Mouse (Mus musculus) limb, embryonic 12.5 days (tissue): ENCODE measurements around the gene Hfm1. TPM values are rescaled to one million over a fixed set of nuclear protein-coding genes. Genes with fewer than 3 reads are reported as not detected.

Source experiments
- ATAC-seq: fragments of 200-750 bp; cut with Nextera tagmentation; 2 replicates; pipeline ENCODE4 v1.8.0; 2017; ENCODE audit warnings: low read depth, moderate TSS enrichment; ENCODE audit not compliant: insufficient number of reproducible peaks, insufficient read depth, low FRiP score, low TSS enrichment
- H3K27ac ChIP-seq: fragments of 300-500 bp; sonication (generic); 2 replicates; pipeline ENCODE4 v1.5.1; 2016; ENCODE audit warnings: mild to moderate bottlenecking, moderate library complexity
- H3K27me3 ChIP-seq: fragments of 300-500 bp; sonication (generic); 2 replicates; pipeline ENCODE4 v1.6.1; 2016; ENCODE audit warnings: mild to moderate bottlenecking, moderate library complexity
- H3K36me3 ChIP-seq: fragments of 300-500 bp; sonication (generic); 2 replicates; pipeline ENCODE4 v1.6.1; 2016; ENCODE audit warnings: mild to moderate bottlenecking, moderate library complexity
- H3K4me1 ChIP-seq: fragments of 300-500 bp; sonication (generic); replicated peaks from 2 replicates; pipeline ENCODE4 v1.6.1; 2016
- H3K4me2 ChIP-seq: fragments of 300-500 bp; sonication (generic); 2 replicates; pipeline ENCODE4 v1.6.1; 2016; ENCODE audit warnings: mild to moderate bottlenecking, moderate library complexity
- H3K4me3 ChIP-seq: fragments of 300-500 bp; sonication (generic); replicated peaks from 2 replicates; pipeline ENCODE4 v1.5.1; 2016; ENCODE audit warnings: mild to moderate bottlenecking
- H3K9ac ChIP-seq: fragments of 300-500 bp; sonication (generic); replicated peaks from 2 replicates; pipeline ENCODE4 v1.6.1; 2016; ENCODE audit warnings: mild to moderate bottlenecking, moderate library complexity
- H3K9me3 ChIP-seq: fragments of 300-500 bp; sonication (generic); 2 replicates; pipeline ENCODE4 v1.6.1; 2016; ENCODE audit warnings: mild to moderate bottlenecking, moderate library complexity
- WGBS: fragments of 180-500 bp; shearing (Covaris S2); methylation state at CpG from one replicate; pipeline ENCODE4 v1.1.7; 2016; 5-methylcytosine and 5-hydroxymethylcytosine counted together
- microRNA-seq: library from miRNA; unstranded; fragments of <30 nt; microRNA quantifications from one replicate; pipeline ENCODE4, GENCODE M21; 2017
- polyA plus RNA-seq: library from polyadenylated mRNA; unstranded; fragments of >200 nt; fragmentation: Nextera tagmentation; extraction: Ambion mirVana; gene quantifications from 2 replicates; pipeline ENCODE4 v1.2.1, GENCODE M21; 2016

Hfm1 gene
- polyA plus RNA-seq, 1 experiment from 2014 or later: 5.2 TPM

DNA sequence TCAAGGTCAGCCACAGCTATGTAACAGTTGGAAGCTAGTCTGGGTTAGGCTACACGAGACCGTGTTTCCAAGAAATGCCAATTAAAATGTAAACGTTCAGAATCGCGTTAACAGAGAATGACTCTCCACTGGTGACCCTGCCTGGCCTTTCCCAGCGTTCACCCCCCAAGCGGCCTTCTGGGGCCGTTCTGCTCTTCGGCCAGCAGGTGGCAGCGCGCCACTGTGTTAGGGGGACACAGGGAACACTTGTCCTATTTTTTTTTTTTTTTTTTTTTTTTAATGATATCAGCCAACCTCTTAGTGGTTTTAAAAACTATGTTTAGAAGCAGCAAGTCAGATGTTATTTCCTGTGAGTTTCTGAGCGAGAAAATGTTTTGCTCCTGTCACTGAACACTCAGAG lies 123.0 kb downstream of the Hfm1 start:
- Histone ChIP-seq H3K27ac (no peak overlapping the region), H3K36me3 (no peaks in the 10 kb centered on the region), H3K4me1 (peaks cover 12% of the 10 kb centered on the region), H3K9me3 (no peaks in the 10 kb centered on the region), H3K4me2 (no peak overlapping the region), H3K27me3 (peaks cover 15% of the 10 kb centered on the region), H3K4me3 (no peak overlapping the region), H3K9ac (no peak overlapping the region)
- WGBS: 2% methylated on average over 12 of the region's 12 CpGs
- no peak for ATAC-seq

DNA sequence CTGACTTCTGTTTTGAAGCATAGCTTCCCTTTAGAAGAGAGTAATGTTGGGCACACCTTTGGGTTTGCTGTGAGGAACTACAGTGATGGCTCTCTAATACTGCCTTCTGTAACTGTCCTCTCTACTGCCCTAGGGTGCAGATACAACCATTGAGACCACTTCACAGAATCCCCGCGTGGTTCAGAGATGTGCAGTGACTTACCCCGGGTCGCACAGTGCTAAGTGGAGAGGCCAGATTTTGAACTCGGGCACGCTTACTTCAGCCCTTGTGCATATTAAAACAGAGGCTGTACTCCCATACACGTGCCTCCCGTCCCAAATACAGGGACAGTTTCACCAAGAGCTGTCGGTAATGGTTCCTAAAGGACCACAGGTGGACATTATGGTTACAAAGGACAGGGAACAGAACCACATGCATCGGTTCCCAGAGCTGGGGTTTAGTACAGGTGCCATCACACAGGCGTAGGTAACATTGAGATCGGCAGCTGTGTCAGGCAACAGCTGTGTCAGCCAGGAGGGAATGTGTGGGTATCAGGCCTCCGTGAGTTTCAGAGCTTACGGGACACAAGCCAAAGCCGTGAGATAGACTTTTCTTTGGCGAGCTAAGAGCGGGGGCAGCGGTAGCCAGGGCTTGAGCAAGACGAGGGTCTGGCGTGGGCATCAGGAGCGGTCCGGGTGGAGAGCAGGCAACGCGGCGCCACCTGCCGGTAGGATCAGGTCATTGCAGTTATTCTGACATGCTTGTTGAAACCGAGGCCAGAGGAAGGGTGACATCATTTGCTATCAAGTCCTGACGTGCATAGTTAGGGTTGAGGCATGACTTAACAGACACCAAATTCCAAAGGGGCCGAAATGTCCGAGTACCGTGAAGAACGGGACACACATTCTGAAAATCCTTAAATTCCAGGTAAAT lies 124.0 kb downstream of the Hfm1 start:
- Histone ChIP-seq H3K36me3 (no peaks in the 10 kb centered on the region), H3K4me3 (peak overlapping the region; percentile 27), H3K9me3 (no peaks in the 10 kb centered on the region), H3K27me3 (peaks cover 15% of the 10 kb centered on the region), H3K4me1 (peaks cover 12% of the 10 kb centered on the region), H3K9ac (no peak overlapping the region), H3K4me2 (peak overlapping the region; percentile 58), H3K27ac (no peak overlapping the region)
- peak; percentile 20; the same call in 1 of the 2 replicates for ATAC-seq
- 6% methylated on average over 32 of the region's 32 CpGs for WGBS

DNA sequence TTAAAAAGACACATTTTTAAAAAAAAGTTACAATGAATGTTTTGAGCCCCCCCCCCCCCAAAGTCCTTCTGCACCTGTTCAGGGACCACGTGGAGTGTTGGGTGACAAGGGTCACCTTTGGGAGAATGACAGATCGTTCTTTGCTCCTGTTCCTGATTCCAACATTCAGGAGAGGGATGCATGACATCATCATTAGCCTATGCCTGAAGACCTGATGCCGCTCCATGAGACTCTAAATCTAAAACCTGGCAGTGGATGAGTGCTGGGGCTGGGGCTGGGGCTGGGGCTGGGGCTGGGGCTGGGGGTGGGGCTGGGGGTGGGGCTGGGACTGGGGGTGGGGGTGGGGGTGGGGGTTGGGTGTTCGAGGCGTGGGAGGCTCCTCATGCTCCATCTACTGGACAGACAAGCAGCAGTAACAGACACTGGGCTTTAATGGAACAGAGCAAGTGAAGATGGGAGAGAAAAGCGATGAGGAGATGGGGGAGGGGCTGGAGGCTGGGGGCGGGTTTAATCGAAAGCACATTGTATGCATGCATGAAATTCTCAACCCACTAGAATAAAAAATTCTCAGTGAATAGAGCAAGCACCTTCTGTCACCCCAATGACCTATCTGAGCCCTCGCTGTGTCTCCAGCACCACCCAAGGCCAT lies 124.8 kb downstream of the Hfm1 start:
- 19% methylated on average over 9 of the region's 9 CpGs for WGBS
- Histone ChIP-seq H3K27me3 (peaks cover 18% of the 10 kb centered on the region), H3K9me3 (no peaks in the 10 kb centered on the region), H3K4me3 (no peak overlapping the region), H3K4me1 (peaks cover 12% of the 10 kb centered on the region), H3K4me2 (no peak overlapping the region), H3K36me3 (no peaks in the 10 kb centered on the region), H3K27ac (no peak overlapping the region), H3K9ac (no peak overlapping the region)
- no peak for ATAC-seq

DNA sequence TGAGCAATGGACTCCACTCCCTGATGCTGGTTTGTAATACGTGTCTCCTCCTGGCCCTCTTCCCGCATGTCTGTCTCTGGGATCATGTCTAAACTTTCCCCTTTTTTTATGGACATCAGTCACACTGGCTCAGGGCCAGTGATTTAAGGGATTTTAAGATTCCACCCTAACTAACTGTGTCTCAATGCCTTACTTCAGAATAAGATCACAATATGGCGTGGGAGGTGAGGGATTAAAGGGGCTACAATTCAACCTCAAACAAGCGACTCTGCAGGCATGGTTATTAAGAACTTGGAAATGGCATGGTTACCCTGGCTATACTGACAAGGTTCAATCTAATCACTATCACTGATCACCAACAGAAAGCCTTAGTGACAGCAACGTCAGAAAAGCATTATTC lies 128.2 kb downstream of the Hfm1 start:
- no peak overlapping the region for H3K4me3 ChIP-seq
- H3K4me2 ChIP-seq: no peak overlapping the region
- no peaks in the 10 kb centered on the region for H3K9me3 ChIP-seq
- ATAC-seq: no peak
- H3K27me3 ChIP-seq: peaks cover 20% of the 10 kb centered on the region
- no peaks in the 10 kb centered on the region for H3K36me3 ChIP-seq
- H3K27ac ChIP-seq: no peak overlapping the region
- 81% methylated on average over 5 of the region's 5 CpGs for WGBS
- H3K9ac ChIP-seq: no peak overlapping the region
- peaks cover 12% of the 10 kb centered on the region for H3K4me1 ChIP-seq

DNA sequence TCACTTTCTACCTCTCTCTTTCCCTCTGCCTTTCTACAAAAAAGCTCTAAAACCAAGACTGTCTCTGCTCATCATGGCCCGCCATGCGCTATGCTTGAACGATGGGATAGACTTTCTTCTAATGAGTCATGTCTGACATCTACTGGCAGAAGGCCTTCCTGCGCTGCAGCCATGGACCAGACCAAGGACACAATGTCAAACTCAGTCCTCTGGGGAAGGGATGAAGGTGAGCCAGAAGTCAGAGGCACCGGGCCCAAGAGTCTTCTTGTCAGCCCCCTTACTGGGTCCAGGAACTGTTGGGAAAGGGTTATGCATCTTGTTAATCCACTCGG lies 134.9 kb downstream of the Hfm1 start:
- Histone ChIP-seq H3K9me3 (no peaks in the 10 kb centered on the region), H3K4me2 (no peak overlapping the region), H3K4me3 (no peak overlapping the region), H3K4me1 (no peaks in the 10 kb centered on the region), H3K9ac (no peak overlapping the region), H3K27me3 (peaks cover 3% of the 10 kb centered on the region), H3K27ac (no peak overlapping the region), H3K36me3 (no peaks in the 10 kb centered on the region)
- 12% methylated on average over 6 of the region's 6 CpGs for WGBS
- ATAC-seq: no peak

DNA sequence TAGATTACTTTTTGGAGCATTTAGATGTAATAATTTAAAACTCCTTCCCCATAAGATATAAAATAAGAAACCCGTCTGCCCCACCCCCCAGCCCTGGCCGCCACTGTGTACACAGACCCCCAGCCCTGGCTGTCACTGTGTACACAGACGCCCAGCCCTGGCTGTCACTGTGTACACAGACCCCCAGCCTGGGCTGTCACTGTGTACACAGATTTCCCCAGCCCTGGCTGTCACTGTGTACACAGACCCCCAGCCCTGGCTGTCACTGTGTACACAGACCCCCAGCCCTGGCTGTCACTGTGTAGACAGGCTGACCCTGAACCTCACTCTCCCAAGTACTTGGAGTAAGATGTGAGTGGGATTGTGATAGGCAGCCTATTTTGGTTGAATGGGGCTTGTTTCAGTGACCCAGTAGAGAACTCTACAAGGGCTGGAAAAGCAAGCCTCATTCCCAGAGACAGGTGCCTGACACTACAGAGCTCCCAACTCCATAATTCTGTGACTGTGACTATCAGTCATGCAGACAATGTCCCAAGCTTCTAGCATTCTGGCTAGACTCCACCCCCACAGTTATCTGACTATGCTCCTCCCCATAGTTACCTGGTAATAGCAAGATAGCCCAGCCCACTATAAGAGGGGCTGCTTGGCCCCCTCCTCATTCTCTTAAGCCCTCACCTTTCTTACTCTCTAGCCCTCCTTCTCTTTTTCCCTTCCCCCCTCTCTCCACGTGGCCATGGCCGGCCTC lies 135.5 kb downstream of the Hfm1 start:
- ATAC-seq: no peak
- Histone ChIP-seq H3K27ac (no peak overlapping the region), H3K27me3 (peaks cover 3% of the 10 kb centered on the region; the same call in 1 of the 2 replicates), H3K9ac (no peak overlapping the region), H3K4me2 (no peak overlapping the region), H3K9me3 (no peaks in the 10 kb centered on the region), H3K4me3 (no peak overlapping the region), H3K36me3 (no peaks in the 10 kb centered on the region), H3K4me1 (no peaks in the 10 kb centered on the region)
- 35% methylated on average over 5 of the region's 5 CpGs for WGBS

Small RNA genes lying within 50 kb of the gene (microRNA-seq; reads per million reads assigned to microRNA genes)
- gene Gm27527: not detected

Other genes starting within 250 kb of the Hfm1 start
- 82.6 and 84.5 TPM in 2 replicates for gene Zfp644, start 229.0 kb downstream of the Hfm1 start, polyA plus RNA-seq
- gene Cdc7, start 38.0 kb upstream of the Hfm1 start, polyA plus RNA-seq: 54.7 and 62.5 TPM in 2 replicates